Mouse (Mus musculus): ENCODE measurements at regions not wholly inside any gene's neighbourhood (a gene's known extent, or its start where the extent isn't known, plus 50 kb on each side); places are given as distances from the start of the nearest gene placed in this dataset.
A peak's percentile ranks its signal among the peaks of the same experiment; 100 is the strongest.

DNA sequence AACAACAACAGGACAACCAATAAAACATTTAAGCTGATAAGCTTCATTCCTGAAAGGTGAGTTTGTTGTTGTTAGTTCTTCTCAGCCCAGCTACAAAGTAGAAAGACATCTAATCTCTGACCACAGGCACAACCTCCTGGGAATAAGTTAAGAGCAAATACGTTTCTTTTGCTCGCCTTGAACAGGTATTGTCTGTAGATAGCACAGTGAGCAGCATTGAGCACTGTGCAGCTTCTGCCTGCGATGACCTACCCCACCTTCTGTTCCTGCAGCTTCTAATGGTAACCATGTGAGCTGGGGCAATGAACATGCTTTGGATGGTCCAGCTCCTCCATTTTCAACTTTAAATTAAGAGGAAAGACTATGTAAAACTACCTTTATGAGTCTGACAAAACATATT lies 509.8 kb upstream of the Adgrl2 start:
- DNase-seq (ENCODE audit: low spot score in 2 of 2), result no peak

DNA sequence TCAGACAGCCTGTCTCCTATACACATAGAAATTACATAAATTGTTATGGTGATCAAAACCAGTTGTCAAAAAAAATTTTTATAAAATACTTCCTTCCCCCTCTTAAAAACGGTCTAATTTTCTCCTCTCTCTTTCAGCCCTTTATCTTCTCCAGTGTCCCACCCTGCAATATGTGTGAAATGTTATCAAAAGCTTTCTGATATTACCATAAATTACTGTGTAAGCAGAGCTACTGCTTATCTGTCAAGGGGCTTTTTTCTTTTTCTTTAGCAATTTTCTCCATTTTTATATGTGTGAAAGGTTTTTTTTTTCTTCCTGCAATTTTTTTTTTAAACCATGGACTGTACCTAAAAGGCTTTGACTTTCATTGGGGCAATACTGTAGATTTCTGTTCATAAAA lies 508.4 kb upstream of the Adgrl2 start:
- no peak for DNase-seq (ENCODE audit: low spot score in 2 of 2)

DNA sequence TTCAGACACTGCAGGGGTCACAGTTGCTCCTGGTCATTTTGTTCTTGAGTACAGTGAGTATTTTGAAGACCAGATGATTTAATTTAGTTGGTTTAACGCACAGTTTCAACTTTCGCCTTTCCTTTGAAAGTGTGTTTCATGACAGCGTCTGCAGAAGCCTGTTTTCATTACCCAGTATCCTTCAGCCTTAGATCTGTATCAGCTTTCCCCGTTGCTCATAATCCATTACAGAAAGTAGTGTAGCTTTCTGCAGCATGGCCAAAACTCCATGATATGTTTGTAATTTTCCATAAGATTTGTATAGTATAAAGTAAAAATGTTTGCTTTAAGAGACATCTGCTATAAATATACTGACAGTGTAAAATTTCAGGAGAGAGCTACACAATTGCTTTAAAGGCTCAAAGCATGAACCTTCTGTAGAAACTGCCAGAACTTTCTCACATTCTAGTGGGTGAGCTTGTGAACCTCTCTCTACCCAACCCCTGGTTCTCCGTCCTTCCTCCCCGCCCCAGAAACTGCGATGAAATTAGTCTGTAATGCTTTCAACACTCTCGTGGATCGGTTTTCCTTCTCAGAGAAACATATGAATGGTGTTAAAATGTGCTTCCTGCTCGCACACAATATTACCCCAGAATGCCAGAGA lies 506.6 kb upstream of the Adgrl2 start:
- no peak for DNase-seq (ENCODE audit: low spot score in 2 of 2)

DNA sequence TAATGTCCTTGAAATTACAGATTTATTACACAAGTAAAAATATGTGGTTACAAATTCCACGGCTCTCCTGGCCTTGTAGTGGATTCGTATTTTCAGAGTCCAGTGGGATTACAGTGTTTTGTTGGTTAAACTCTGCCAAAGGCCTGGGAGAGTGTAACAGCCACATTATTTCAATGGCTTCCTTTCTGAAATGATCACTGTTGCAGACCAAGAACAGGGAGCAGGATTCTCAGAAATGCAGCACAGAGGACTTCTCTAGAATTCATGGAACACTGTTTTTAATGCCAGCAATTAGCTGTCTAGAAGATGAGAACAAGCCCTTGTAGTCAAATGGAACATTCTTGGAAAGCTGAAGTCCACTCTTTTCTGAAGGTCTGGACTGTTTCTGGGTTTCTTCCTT lies 505.8 kb upstream of the Adgrl2 start:
- no peak for DNase-seq (ENCODE audit: low spot score in 2 of 2)

DNA sequence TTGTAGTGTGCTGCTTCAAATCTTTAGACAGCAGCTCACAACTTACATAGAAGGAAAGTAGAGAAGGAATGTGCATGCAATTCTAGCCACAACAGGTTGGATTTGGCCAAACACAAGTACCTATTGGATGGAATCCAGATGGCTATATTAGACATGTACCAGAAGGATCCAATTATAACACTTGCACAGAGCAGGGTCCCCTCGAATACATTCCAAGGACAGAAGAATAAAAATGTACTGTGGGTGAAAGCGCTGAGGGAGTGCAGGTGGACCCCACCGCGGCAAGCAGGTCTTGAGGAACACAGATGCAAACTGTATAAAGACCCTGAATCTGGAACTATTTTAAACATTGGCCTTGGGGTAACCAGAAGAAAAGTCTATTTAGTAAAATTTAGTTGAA lies 497.8 kb upstream of the Adgrl2 start:
- no peak for DNase-seq (ENCODE audit: low spot score in 2 of 2)

DNA sequence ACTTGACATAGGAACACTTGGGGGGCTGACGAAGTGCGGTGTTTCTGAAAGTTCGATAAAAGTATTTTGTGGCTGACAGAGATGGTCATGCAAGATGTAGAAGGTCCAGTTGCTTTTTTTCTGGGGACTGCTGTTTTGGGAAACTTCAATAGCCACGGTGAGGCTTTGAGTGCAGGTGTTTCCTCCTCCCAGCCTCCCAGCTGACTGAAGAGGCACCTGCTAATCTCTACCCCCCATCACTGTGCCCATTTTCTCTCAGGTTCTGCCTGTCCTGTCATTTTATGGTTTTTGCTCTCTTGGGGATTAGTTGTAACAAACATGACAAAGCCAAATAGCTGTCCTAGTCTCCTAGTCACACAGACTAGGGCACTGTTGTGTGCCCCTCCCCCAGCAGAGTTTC lies 495.1 kb upstream of the Adgrl2 start:
- no peak for DNase-seq (ENCODE audit: low spot score in 2 of 2)

DNA sequence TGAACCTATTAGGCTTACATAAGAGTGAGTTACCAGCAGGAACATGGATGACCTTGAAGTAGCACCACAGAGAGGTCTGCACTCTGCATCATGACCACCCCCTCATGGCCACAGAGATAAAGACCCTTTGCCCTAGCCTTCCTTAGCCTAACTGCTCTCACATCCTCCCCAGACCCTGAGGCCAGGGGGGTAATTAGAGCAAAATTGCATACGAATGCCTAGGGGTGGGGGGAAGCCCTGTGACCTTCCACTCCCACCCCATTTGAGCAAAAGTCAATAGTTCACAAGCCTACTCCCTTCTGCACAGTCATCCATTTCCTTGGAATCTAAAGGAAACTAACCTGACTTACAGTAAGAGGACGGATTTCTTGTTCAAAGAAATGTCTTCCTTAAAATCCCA lies 494.0 kb upstream of the Adgrl2 start:
- no peak for DNase-seq (ENCODE audit: low spot score in 2 of 2)

DNA sequence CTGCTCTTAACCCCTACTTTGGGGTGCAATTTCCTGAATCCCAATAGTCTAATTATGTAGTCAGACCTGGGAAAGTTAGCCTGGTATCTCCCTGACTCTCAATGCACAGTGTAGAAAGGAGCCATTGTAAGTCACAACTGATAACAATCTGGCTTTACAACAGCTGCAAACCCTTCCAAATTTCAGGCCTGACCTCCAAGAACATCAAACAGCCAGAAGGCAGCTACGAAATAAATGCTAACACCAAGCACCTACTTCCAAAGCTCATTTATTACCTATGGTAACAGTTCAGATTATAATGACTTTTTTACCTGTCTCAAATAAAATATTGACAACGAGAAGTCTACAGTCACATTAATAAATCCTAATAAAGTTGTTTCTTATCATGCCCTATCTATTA lies 485.8 kb upstream of the Adgrl2 start:
- DNase-seq (ENCODE audit: low spot score in 2 of 2), result no peak

DNA sequence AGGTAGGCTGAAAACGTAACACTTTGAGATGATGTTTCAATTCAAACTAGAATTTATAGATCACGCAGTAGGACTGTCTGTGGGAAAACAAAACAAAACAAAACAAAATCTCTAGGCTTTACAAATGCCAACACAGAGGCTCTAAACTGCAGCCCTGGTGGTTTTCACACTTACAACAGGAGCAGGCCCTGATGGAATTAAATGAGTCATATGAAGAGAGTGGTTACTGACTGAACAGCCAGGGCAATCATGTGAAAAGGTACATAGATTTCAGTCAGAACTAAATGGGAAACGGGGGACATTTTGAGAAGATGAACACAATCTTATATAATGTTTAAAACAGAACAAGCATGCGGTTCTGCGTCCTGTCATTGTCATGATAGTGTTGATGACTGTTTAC lies 476.6 kb upstream of the Adgrl2 start:
- DNase-seq (ENCODE audit: low spot score in 2 of 2), result no peak

DNA sequence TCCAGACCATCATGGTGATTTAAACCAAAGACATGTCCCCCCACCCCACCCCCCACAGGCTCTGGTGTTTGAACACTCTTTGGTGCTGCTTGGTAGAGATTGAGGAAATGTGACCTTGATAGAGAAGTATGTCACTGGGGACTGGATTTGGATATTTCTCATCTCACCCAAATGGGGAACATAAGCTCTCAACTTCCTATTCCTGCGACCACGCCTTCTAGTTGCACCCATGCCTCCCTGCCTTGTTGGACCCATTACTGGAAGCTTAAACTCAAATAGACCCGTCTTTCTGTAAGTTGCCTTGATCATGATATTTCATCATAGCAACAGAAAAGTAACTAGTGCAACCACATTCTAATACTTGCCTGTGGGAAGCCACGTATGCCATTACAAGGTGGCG lies 474.2 kb upstream of the Adgrl2 start:
- DNase-seq (ENCODE audit: low spot score in 2 of 2), result peak; percentile 3 to 17

DNA sequence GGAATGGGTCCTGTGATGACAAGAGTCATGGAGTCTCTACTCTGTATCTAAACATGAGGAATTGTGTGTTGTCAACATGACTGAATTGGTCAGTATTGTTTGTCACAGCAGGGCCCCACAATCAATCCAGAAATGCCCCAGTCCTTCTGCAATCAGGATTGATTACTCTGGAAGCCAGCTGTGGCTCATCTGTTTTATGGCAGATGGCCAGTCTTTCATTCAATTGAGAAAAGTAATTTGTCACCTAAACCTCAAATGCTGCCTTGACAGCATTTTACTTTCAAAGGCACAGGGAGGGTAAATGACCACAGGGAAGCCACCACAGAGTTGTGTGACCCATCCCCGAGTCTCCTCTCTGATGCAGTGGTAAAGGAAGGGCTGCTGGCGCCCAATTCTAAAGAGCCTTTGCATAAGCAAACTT lies 471.8 kb upstream of the Adgrl2 start:
- no peak for DNase-seq (ENCODE audit: low spot score in 2 of 2)

DNA sequence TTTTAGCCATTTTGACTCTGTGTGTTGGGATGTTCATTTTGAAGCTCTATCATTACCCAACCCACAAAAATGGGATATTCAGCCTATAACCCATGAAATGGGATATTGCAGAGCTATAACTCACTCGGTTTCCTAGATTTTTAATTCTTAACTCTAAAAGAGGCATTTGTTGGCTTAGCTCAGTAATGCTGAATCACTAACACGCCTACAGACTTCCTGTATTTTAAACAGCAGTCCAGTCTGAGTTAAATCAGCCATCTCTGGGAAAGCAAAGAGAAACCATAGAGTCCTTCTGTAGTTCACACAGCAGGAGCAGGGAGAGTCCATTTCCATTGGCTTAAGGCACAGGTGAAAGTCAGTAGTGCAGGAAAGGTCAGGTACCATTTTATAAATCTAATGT lies 471.3 kb upstream of the Adgrl2 start:
- DNase-seq (ENCODE audit: low spot score in 2 of 2), result no peak

DNA sequence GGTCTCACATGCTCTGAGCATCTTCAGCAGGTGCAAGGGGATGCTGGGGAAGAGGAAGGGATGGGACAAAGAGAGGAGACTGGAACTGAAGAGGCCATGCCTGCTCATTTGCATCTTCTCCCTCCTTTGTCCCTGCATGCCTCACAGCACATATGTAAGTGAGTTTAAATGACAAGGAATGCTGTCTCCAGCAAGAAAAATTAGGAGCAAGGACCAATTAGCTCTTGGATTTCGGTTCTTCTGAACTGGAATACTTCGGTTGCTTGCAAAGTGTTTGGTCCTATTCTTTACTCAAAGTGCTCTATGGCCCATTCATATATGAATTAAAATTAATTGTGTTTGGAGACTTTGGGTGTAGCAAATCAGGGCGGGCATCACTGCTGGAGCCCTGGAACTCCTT lies 459.0 kb upstream of the Adgrl2 start:
- DNase-seq (ENCODE audit: low spot score in 2 of 2), result no peak

DNA sequence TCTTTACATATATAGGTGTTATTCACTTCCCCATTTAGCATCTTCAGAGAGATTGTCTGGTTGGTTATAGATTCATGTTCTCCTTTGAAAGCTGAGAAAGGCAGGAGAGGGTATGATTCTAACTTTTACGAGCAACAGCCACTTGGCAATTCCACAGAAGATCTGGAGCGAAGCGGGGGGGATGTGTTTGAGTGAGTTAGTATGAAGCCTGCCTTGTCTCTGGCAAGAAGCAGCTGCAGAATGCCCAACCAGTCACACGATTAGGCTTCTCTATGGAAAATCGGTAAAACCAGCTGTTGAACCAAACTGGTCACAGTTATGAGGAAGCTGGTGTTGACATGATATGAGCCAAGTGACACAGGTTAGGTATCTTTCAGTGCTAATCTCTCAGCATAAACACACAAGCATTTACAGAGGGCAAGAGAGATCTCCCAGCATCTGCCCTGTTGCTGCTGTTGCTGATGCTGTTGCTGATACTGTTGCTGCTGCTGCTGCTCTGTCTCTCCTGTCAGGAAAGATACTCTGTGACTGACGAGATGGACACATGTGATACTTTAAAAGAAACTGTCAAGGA lies 455.7 kb upstream of the Adgrl2 start:
- no peak for DNase-seq (ENCODE audit: low spot score in 2 of 2)

DNA sequence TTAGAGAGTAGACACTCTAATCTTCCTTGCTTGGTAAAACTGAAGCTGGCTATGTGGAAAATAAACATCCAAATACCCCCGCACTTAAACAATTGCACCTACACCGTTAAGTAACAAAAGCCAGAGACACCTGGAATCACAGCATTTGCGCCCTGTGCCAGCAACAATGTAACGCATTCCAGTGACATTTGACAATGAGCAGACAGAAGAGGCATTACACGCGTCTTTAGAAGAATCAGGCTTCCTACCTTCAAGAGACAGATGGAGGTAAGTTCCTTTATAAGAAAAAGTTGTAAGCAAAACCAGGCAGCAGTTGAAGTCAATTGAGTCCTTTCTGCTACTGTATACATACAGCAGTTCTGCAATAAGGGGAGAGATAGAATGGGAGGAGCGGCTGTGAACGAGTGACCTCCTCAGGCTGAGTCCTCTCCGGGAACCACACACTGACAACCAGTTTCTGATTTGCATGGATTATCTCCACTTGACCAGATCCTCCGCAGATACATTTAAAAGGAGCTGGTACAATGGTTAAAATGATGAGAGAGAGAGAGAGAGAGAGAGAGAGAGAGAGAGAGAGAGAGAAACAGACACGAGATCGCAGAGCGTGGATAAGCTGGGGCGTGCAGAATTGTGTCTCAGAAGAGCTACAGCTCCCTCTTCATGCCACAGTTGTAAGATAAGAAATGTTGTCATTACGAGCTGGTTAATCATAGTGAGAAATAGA lies 454.7 kb upstream of the Adgrl2 start:
- peak in 1 of 2 experiments; percentile 2 for DNase-seq (ENCODE audit: low spot score in 2 of 2)

DNA sequence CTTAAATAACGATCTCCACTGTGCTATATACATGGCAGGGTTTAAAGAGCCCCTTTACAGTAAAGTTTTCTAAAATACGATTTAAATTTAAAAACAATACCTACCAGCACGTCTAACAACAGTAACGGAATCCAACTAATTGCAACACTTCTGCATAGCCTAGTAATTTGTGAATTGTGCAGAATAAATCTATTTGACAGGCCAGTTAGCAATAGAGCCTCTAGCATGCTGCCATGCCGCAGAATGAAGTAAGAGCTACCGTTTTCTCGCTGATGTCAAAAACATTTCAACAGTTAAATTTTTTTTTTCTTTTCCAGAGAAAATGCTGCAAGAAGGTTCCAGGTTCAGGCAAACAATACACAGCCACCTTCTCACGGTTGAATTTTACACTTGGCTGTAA lies 454.0 kb upstream of the Adgrl2 start:
- DNase-seq (ENCODE audit: low spot score in 2 of 2), result no peak

DNA sequence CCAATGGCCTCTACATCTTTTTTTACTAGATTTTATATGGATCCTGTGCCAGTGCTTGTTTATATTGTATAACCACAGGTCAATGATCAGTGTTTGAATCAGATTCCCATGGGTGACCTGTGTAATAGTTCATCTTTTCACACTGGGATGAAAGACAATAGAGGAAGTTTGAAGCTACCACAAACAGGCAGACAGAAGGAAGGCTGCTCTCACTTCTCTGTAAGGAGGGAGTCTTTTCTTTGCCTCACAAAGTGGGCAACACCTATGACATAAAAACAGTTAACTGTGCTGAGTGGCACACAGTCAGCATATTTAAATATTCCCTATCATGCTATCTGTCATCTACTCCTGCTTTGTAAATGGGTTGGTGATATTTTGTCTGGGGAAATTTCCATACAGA lies 450.9 kb upstream of the Adgrl2 start:
- DNase-seq (ENCODE audit: low spot score in 2 of 2), result no peak

DNA sequence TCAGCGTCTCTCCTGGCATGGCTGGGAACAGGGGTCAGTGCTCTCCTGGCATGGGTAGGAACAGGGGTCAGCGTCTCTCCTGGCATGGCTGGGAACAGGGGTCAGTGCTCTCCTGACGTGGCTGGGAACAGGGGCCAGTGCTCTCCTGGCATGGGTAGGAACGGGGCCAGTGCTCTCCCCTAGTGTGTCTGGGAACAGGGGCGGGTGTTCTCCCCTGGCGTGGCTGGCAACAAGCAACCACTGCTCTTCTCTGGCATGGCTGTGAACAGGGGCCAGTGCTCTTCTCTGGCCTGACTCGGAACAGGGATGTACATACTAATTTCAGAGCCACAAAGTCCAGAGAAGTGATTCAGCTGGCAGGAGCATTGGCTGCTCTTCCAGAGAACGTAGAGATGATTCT lies 447.4 kb upstream of the Adgrl2 start:
- no peak for DNase-seq (ENCODE audit: low spot score in 2 of 2)

DNA sequence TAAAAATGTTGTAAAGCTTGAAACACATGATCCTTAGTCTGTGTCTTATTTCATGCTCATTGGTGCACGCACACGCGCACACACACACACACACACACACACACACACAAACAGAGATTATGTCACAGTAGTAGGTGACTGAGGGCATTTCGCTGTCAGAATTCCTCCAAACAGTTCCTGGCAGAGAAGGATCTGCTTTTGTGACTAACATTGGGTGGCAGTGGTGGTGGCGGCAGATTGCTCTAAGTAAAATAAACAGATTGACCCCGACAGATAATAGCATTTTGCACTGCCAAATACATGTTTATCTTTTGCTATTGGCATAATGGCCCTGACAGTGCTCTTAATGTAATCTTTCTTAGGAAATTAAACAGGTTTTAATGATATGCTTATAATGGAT lies 446.6 kb upstream of the Adgrl2 start:
- DNase-seq (ENCODE audit: low spot score in 2 of 2), result no peak

DNA sequence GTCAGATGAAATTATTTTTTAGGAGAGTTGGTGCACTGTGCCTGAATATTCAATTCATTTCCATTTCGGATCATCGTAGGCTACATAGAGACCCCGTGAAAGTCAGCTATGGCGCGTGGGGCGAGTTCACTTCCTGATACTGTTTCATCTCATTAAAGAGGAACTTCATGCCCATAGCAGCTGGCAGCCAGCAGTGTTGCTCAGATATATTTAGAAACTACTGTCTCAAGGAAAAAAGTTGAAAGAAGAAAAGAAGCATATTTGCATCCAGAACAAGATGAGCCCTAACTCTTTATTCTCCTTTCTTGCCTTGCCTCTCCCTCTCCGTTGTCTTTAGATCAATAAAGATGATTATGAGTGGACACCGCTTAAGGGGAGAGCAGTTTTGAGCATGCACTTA lies 446.1 kb upstream of the Adgrl2 start:
- peak; percentile 37 to 44 for DNase-seq (ENCODE audit: low spot score in 2 of 2)

DNA sequence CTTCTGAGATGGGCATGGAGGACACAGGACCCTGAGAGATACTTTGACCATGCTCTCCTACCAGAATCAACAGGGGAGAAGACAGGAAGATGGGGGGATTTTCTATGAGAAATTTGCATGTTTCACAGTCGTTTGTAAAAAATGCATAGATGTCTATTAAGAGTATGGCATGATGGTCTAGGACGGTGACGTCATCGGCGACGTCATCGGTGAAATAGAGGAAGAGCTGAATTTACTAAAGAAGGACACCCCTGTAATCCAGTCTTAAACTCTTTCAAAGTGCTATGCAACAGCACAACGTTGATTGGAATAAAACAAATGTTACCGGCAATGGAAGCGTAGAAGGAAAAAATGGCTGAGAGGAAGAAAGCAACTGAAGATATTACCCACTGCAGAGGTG lies 441.4 kb upstream of the Adgrl2 start:
- DNase-seq (ENCODE audit: low spot score in 2 of 2), result no peak

DNA sequence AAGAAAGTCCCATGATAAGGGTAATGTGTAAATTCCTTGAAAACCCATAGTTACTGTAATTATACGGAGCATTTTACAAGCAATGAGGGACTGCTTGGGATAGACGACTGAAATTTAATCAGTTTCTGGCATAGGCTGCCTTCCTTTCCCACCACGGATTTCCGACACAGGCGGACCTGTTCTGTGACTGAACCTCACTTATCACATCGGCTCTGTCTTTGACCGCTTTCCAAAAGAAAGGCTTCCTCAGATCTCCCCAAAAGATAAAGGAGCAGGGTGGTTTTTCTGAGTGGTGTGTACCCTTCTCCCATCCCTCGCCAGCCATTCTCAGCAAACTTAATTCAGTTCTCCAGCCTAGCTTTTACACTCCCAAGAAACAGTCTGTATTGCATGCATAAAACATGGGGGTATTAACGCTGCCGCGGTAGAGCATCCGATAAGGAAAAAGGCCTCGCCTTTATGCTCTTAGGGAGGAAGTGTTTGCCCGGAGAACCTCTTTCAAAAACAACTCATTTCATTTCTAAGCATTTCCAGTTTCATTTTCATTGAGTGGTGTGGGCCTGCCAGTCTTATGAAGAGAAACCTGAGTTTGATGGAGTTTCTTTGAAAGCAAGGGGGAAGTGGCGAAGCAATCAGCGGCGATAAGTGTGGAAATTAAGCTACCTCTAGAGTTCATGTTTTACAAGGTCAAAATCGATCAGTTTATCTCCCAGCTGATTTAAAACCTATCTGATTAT lies 435.8 kb upstream of the Adgrl2 start:
- DNase-seq (ENCODE audit: low spot score in 2 of 2), result peak; percentile 8 to 11

DNA sequence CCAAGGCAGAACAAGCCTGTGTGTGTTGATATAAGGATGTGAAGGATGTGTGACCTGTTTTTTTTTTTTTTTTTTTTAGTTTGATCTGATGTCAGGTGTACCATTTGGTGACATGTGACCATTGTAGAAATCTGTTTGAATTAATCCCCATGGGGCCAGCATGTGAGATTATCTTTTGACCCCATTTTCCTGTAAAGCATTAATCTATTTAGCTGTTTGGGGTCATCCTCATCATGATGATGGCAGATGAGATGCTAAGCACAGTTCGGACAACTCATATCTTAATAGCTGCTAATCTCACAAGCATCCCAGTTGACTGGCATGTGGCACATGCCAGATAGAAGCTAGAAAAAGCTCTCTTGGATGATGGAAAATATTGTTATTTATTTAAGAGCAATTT lies 434.0 kb upstream of the Adgrl2 start:
- no peak for DNase-seq (ENCODE audit: low spot score in 2 of 2)
